Mouse (Mus musculus) lung, adult 10 weeks (tissue): ENCODE measurements around the gene Otx1. TPM values are rescaled to one million over a fixed set of nuclear protein-coding genes. Genes with fewer than 3 reads are reported as not detected.

Experiments
- polyA plus RNA-seq: library from polyadenylated mRNA; stranded (reverse); fragments of 350-450 nt; fragmentation: Illumina TruSeq; extraction: RNeasy Lipid Tissue Mini Kit (QIAGEN cat#74804); gene quantifications from one replicate; pipeline ENCODE4 v1.2.3, GENCODE M21; 2014; ENCODE audit warnings: low read depth, low replicate concordance; ENCODE audit not compliant: insufficient read depth

Gene Otx1
- polyA plus RNA-seq, result 0.52 TPM

DNA sequence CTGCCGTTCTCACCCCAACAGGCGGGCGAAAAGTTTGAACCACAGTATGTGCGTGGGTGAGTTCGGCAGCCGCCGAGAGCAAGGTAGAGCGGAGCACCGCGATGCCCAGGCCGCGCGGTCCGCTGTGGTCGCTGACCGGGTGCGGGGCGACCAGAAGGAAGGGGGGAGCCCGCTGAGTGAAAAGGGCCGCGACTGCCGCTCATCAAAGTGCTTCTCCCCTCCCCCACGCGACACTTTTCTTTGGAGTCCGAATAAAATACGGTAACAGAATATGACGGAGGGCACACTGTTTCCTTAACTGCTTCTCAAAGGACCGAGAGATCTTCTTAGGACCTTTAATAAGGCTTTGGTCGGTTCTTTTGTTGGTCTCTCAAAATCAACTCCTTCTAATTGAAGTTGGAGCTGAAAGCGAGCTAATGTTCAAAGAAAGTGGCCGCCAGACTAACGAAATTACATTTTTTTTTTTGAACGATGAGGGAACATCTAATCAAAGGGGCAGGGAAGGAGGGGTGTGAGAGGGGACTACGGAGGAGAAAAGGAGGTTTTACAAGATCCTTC is at the start of gene Otx1:
TSS of gene Otx1 (minus strand) at position 115 of the 558 bp plus-strand sequence.

